Mouse (Mus musculus): ENCODE results near the gene Haus7. TPM values are rescaled to one million over a fixed set of nuclear protein-coding genes. Genes with fewer than 3 reads are reported as not detected.

The Haus7 gene
- polyA plus RNA-seq, 1 experiment = 14.1 TPM

- DNase-seq = no peak
- TF ChIP-seq POLR2A (IDR thresholded peaks at IDR 0.05; ENCODE audit: borderline replicate concordance, extremely low read depth, low read depth, low read length) (no peak), CTCF (IDR thresholded peaks at IDR 0.05; ENCODE audit: insufficient read depth, low read length) (no peak)
- no peak overlapping the region for H3K4me3 ChIP-seq (replicated peaks; ENCODE audit: extremely low read depth, low read depth, low read length)
- H3K4me1 ChIP-seq (ENCODE audit: control insufficient read depth, insufficient read depth, low read length) = no peaks in the 10 kb centered on the region
- WGBS = 35% methylated on average over 1 of the region's 1 CpGs
Observed at GRCm38 (mm10) chrX:73468752-73469151, 9.9 kb upstream of the Haus7 start.

GRCm38 (mm10) chrX:73468330-73468729, 9.5 kb upstream of the Haus7 start:
- no peak for DNase-seq
- WGBS = 66% methylated on average over 3 of the region's 3 CpGs
- H3K4me1 ChIP-seq (ENCODE audit: control insufficient read depth, insufficient read depth, low read length) = no peaks in the 10 kb centered on the region
- no peak overlapping the region for H3K4me3 ChIP-seq (replicated peaks; ENCODE audit: extremely low read depth, low read depth, low read length)
- TF ChIP-seq POLR2A (IDR thresholded peaks at IDR 0.05; ENCODE audit: borderline replicate concordance, extremely low read depth, low read depth, low read length) (no peak), CTCF (IDR thresholded peaks at IDR 0.05; ENCODE audit: insufficient read depth, low read length) (no peak)

GRCm38 (mm10) chrX:73467446-73468241, 8.8 kb upstream of the Haus7 start:
- WGBS = 60% methylated on average over 5 of the region's 5 CpGs
- Histone ChIP-seq H3K4me1 (ENCODE audit: control insufficient read depth, insufficient read depth, low read length) (no peaks in the 10 kb centered on the region), H3K4me3 (replicated peaks; ENCODE audit: extremely low read depth, low read depth, low read length) (no peak overlapping the region)
- TF ChIP-seq POLR2A (IDR thresholded peaks at IDR 0.05; ENCODE audit: borderline replicate concordance, extremely low read depth, low read depth, low read length) (no peak), CTCF (IDR thresholded peaks at IDR 0.05; ENCODE audit: insufficient read depth, low read length) (no peak)
- DNase-seq = no peak

GRCm38 (mm10) chrX:73465483-73466186, 6.8 kb upstream of the Haus7 start:
- no peak overlapping the region for H3K4me3 ChIP-seq (replicated peaks; ENCODE audit: extremely low read depth, low read depth, low read length)
- 51% methylated on average over 9 of the region's 9 CpGs for WGBS
- TF ChIP-seq CTCF (IDR thresholded peaks at IDR 0.05; ENCODE audit: insufficient read depth, low read length) (no peak), POLR2A (IDR thresholded peaks at IDR 0.05; ENCODE audit: borderline replicate concordance, extremely low read depth, low read depth, low read length) (no peak)
- no peaks in the 10 kb centered on the region for H3K4me1 ChIP-seq (ENCODE audit: control insufficient read depth, insufficient read depth, low read length)
- no peak for DNase-seq

- H3K4me3 ChIP-seq (replicated peaks; ENCODE audit: extremely low read depth, low read depth, low read length) = no peak overlapping the region
- no peaks in the 10 kb centered on the region for H3K4me1 ChIP-seq (ENCODE audit: control insufficient read depth, insufficient read depth, low read length)
- TF ChIP-seq CTCF (IDR thresholded peaks at IDR 0.05; ENCODE audit: insufficient read depth, low read length) (no peak), POLR2A (IDR thresholded peaks at IDR 0.05; ENCODE audit: borderline replicate concordance, extremely low read depth, low read depth, low read length) (no peak)
- no peak for DNase-seq
- WGBS = 78% methylated on average over 4 of the region's 4 CpGs
Observed at GRCm38 (mm10) chrX:73460792-73461191, 1.9 kb upstream of the Haus7 start.

GRCm38 (mm10) chrX:73451949-73452348, 6.9 kb downstream of the Haus7 start:
- WGBS = 28% methylated on average over 2 of the region's 2 CpGs
- Histone ChIP-seq H3K4me3 (replicated peaks; ENCODE audit: extremely low read depth, low read depth, low read length) (no peak overlapping the region), H3K4me1 (ENCODE audit: control insufficient read depth, insufficient read depth, low read length) (no peaks in the 10 kb centered on the region)
- peak; percentile 50 for DNase-seq
- peak; percentile 87 for TF ChIP-seq CTCF (IDR thresholded peaks at IDR 0.05; ENCODE audit: insufficient read depth, low read length)
- no peak for TF ChIP-seq POLR2A (IDR thresholded peaks at IDR 0.05; ENCODE audit: borderline replicate concordance, extremely low read depth, low read depth, low read length)

- Histone ChIP-seq H3K4me1 (ENCODE audit: control insufficient read depth, insufficient read depth, low read length) (no peaks in the 10 kb centered on the region), H3K4me3 (replicated peaks; ENCODE audit: extremely low read depth, low read depth, low read length) (no peak overlapping the region)
- WGBS = 40% methylated on average over 2 of the region's 2 CpGs
- no peak for DNase-seq
- TF ChIP-seq POLR2A (IDR thresholded peaks at IDR 0.05; ENCODE audit: borderline replicate concordance, extremely low read depth, low read depth, low read length) = no peak
- TF ChIP-seq CTCF (IDR thresholded peaks at IDR 0.05; ENCODE audit: insufficient read depth, low read length) = no peak
Observed at GRCm38 (mm10) chrX:73441428-73441827, 17.4 kb downstream of the Haus7 start.

GRCm38 (mm10) chrX:73435252-73435651, 23.6 kb downstream of the Haus7 start, which contains the start of gene Trex2:
Gene Trex2 (minus strand): TSS chrX:73435344.
- no peak within 1 kb of the TSS for H3K4me3 ChIP-seq (replicated peaks; ENCODE audit: extremely low read depth, low read depth, low read length)
- DNase-seq = no peak
- 63% methylated on average over 11 of the region's 11 CpGs for WGBS
- H3K4me1 ChIP-seq (ENCODE audit: control insufficient read depth, insufficient read depth, low read length) = no peaks in the 10 kb centered on the region
- TF ChIP-seq CTCF (IDR thresholded peaks at IDR 0.05; ENCODE audit: insufficient read depth, low read length) (no peak), POLR2A (IDR thresholded peaks at IDR 0.05; ENCODE audit: borderline replicate concordance, extremely low read depth, low read depth, low read length) (no peak)

GRCm38 (mm10) chrX:73432850-73433249, 26.0 kb downstream of the Haus7 start:
- no peak overlapping the region for H3K4me3 ChIP-seq (replicated peaks; ENCODE audit: extremely low read depth, low read depth, low read length)
- TF ChIP-seq CTCF (IDR thresholded peaks at IDR 0.05; ENCODE audit: insufficient read depth, low read length) (no peak), POLR2A (IDR thresholded peaks at IDR 0.05; ENCODE audit: borderline replicate concordance, extremely low read depth, low read depth, low read length) (no peak)
- no peaks in the 10 kb centered on the region for H3K4me1 ChIP-seq (ENCODE audit: control insufficient read depth, insufficient read depth, low read length)
- 63% methylated on average over 5 of the region's 5 CpGs for WGBS
- no peak for DNase-seq

Data from lung, adult 2 months (tissue).